Mouse (Mus musculus) olfactory bulb, adult 2 months (tissue): ENCODE measurements around the gene Cyp2d10.
"Not testable (repeated sequence)": the region's sequence is repeated elsewhere in the genome, so short reads cannot be mapped to it uniquely, and the experiment has no call there.

Experiments
- CTCF ChIP-seq: fragments of 200-500 bp; IDR thresholded peaks from 2 replicates; pipeline ENCODE4 v1.5.1; 2012; ENCODE audit warnings: low read depth, mild to moderate bottlenecking, low read length, moderate library complexity; ENCODE audit not compliant: insufficient read depth
- POLR2A ChIP-seq: fragments of 200-500 bp; IDR thresholded peaks from 2 replicates; pipeline ENCODE4 v1.6.1; 2012; ENCODE audit warnings: mild to moderate bottlenecking, low read depth, low read length, moderate library complexity; ENCODE audit not compliant: insufficient read depth

GRCm38 (mm10) chr15:82453501-82453900 is 46.5 kb upstream of the Cyp2d10 start:
- not testable (repeated sequence) for TF ChIP-seq POLR2A, CTCF
